Mouse (Mus musculus) gastrocnemius, postnatal 36 days (tissue): ENCODE measurements around the gene Fbxo39. TPM values are rescaled to one million over a fixed set of nuclear protein-coding genes. Genes with fewer than 3 reads are reported as not detected.
"Not testable (repeated sequence)": the region's sequence is repeated elsewhere in the genome, so short reads cannot be mapped to it uniquely, and the experiment has no call there.

Experiments used
- DNase-seq, 2 experiments: peaks; one replicate each; pipeline ENCODE4 v3.0.0; 2022
- intact Hi-C: fragments of 180-260 bp; cut with DNase I; formaldehyde crosslinking; loops from one replicate; pipeline ENCODE4 v1.15.1; 2025
- total RNA-seq, 2 experiments: library from RNA; stranded (reverse); gene quantifications; 2 replicates each; pipeline ENCODE4 v1.2.3; 2021

Gene Fbxo39
- total RNA-seq, 2 experiments from 2014 or later, result not detected

- DNase-seq, result no peak
- intact Hi-C loops, result no loop called here
Observed at GRCm38 (mm10) chr11:72308982-72309381, 5.3 kb upstream of the Fbxo39 start.

- intact Hi-C loops, result no loop called here
- no peak for DNase-seq
Observed at GRCm38 (mm10) chr11:72310491-72310890, 3.8 kb upstream of the Fbxo39 start.

GRCm38 (mm10) chr11:72311355-72312001 lies 2.8 kb upstream of the Fbxo39 start:
- intact Hi-C loops, result no loop called here

GRCm38 (mm10) chr11:72318026-72318425 lies 3.8 kb downstream of the Fbxo39 start:
- no peak for DNase-seq
- intact Hi-C loops, result no loop called here

More at GRCm38 (mm10) chr11:72311355-72312001, 2.8 kb upstream of the Fbxo39 start:
- DNase-seq, result no peak

- no peak for DNase-seq
- intact Hi-C loops, result loop anchor here (2.0 kb wide), 1 partner anchor 100 kb away; no protein-coding TSS in a partner anchor
Observed at GRCm38 (mm10) chr11:72324431-72324830, 10.2 kb downstream of the Fbxo39 start.

- intact Hi-C loops, result loop anchor here (2.0 kb wide), 1 partner anchor 101 kb away; no protein-coding TSS in a partner anchor
- no peak for DNase-seq
Observed at GRCm38 (mm10) chr11:72325701-72326100, 11.5 kb downstream of the Fbxo39 start.

GRCm38 (mm10) chr11:72332951-72333667 lies 18.9 kb downstream of the Fbxo39 start:
- no peak for DNase-seq
- intact Hi-C loops, result no loop called here

GRCm38 (mm10) chr11:72334653-72335052 lies 20.4 kb downstream of the Fbxo39 start:
- intact Hi-C loops, result no loop called here
- DNase-seq, result no peak

- no peak for DNase-seq
- intact Hi-C loops, result no loop called here
Observed at GRCm38 (mm10) chr11:72336726-72337125, 22.5 kb downstream of the Fbxo39 start.

- no peak for DNase-seq
- intact Hi-C loops, result no loop called here
Observed at GRCm38 (mm10) chr11:72338437-72338871, 24.2 kb downstream of the Fbxo39 start.

- no peak for DNase-seq
- intact Hi-C loops, result loop anchor here (5.0 kb wide), 1 partner anchor 228 kb away; no protein-coding TSS in a partner anchor
Observed at GRCm38 (mm10) chr11:72339716-72340115, 25.5 kb downstream of the Fbxo39 start.

GRCm38 (mm10) chr11:72342549-72343237 lies 28.4 kb downstream of the Fbxo39 start:
- intact Hi-C loops, result loop anchor here (5.0 kb wide), 1 partner anchor 225 kb away; no protein-coding TSS in a partner anchor

GRCm38 (mm10) chr11:72343238-72343625 lies 29.0 kb downstream of the Fbxo39 start:
- intact Hi-C loops, result loop anchor here (5.0 kb wide), 1 partner anchor 224 kb away; no protein-coding TSS in a partner anchor
- not testable (repeated sequence) for DNase-seq

More at GRCm38 (mm10) chr11:72342549-72343237, 28.4 kb downstream of the Fbxo39 start:
- DNase-seq, result peak; percentile 35 to 42

GRCm38 (mm10) chr11:72343904-72344303 lies 29.7 kb downstream of the Fbxo39 start:
- intact Hi-C loops, result loop anchor here (5.0 kb wide), 1 partner anchor 223 kb away; no protein-coding TSS in a partner anchor
- DNase-seq, result peak in 1 of 2 experiments; percentile 42

GRCm38 (mm10) chr11:72344486-72344885 lies 30.2 kb downstream of the Fbxo39 start:
- no peak for DNase-seq
- intact Hi-C loops, result loop anchor here (5.0 kb wide), 1 partner anchor 223 kb away; no protein-coding TSS in a partner anchor

- no peak for DNase-seq
- intact Hi-C loops, result no loop called here
Observed at GRCm38 (mm10) chr11:72348563-72348962, 34.3 kb downstream of the Fbxo39 start.

GRCm38 (mm10) chr11:72349016-72349415 lies 34.8 kb downstream of the Fbxo39 start:
- no peak for DNase-seq
- intact Hi-C loops, result no loop called here

- intact Hi-C loops, result no loop called here
- DNase-seq, result no peak
Observed at GRCm38 (mm10) chr11:72349652-72350051, 35.4 kb downstream of the Fbxo39 start.

- intact Hi-C loops, result no loop called here
- DNase-seq, result no peak
Observed at GRCm38 (mm10) chr11:72352272-72352671, 38.0 kb downstream of the Fbxo39 start.

- DNase-seq, result no peak
- intact Hi-C loops, result no loop called here
Observed at GRCm38 (mm10) chr11:72353186-72353585, 38.9 kb downstream of the Fbxo39 start.
